Mouse (Mus musculus): ENCODE measurements around the gene Nox1. TPM values are rescaled to one million over a fixed set of nuclear protein-coding genes. Genes with fewer than 3 reads are reported as not detected.

Gene Nox1
- polyA plus RNA-seq, 1 experiment = 0.07 TPM

GRCm38 (mm10) chrX:134085453-134085852, 136.3 kb downstream of the Nox1 start:
- no peaks in the 10 kb centered on the region for H3K4me1 ChIP-seq (ENCODE audit: control insufficient read depth, insufficient read depth, insufficient read length)
- 92% methylated on average over 1 of the region's 1 CpGs for WGBS
- peaks cover 7% of the 10 kb centered on the region; the same call in 1 of the 2 replicates for H3K36me3 ChIP-seq (ENCODE audit: control insufficient read depth, insufficient read depth, low read length)
- no peak overlapping the region for H3K4me3 ChIP-seq (ENCODE audit: extremely low read depth, insufficient read depth, insufficient read length)
- no peak overlapping the region for H3K27ac ChIP-seq (ENCODE audit: insufficient read depth, low read length)
- H3K27me3 ChIP-seq (ENCODE audit: control insufficient read depth, insufficient read depth, low read length) = no peaks in the 10 kb centered on the region
- TF ChIP-seq CTCF (IDR thresholded peaks at IDR 0.05; ENCODE audit: extremely low read depth, insufficient read depth, insufficient read length, insufficient replicate concordance) (no peak), POLR2A (IDR thresholded peaks at IDR 0.05; ENCODE audit: low read depth, low read length) (no peak)
- DNase-seq (ENCODE audit: low read depth in 1 of 2, low spot score in 2 of 2) = no peak

- H3K4me1 ChIP-seq (ENCODE audit: control insufficient read depth, insufficient read depth, insufficient read length) = no peaks in the 10 kb centered on the region
- H3K36me3 ChIP-seq (ENCODE audit: control insufficient read depth, insufficient read depth, low read length) = no peaks in the 10 kb centered on the region; the same call in 1 of the 2 replicates
- 25% methylated on average over 10 of the region's 10 CpGs for WGBS
- H3K4me3 ChIP-seq (ENCODE audit: extremely low read depth, insufficient read depth, insufficient read length) = peak overlapping the region; percentile 83
- peak overlapping the region; percentile 94 for H3K27ac ChIP-seq (ENCODE audit: insufficient read depth, low read length)
- DNase-seq (ENCODE audit: low read depth in 1 of 2, low spot score in 2 of 2) = peak in 1 of 2 experiments; percentile 17
- TF ChIP-seq POLR2A (IDR thresholded peaks at IDR 0.05; ENCODE audit: low read depth, low read length) (no peak), CTCF (IDR thresholded peaks at IDR 0.05; ENCODE audit: extremely low read depth, insufficient read depth, insufficient read length, insufficient replicate concordance) (no peak)
- H3K27me3 ChIP-seq (ENCODE audit: control insufficient read depth, insufficient read depth, low read length) = no peaks in the 10 kb centered on the region
These were observed 162.0 kb downstream of the Nox1 start for GRCm38 (mm10) chrX:134059764-134060163.

- TF ChIP-seq POLR2A (IDR thresholded peaks at IDR 0.05; ENCODE audit: low read depth, low read length) = no peak; the same call in 1 of the 2 replicates
- no peak for TF ChIP-seq CTCF (IDR thresholded peaks at IDR 0.05; ENCODE audit: extremely low read depth, insufficient read depth, insufficient read length, insufficient replicate concordance)
- Histone ChIP-seq H3K27ac (ENCODE audit: insufficient read depth, low read length) (peak within 1 kb of the TSS; percentile 94), H3K4me1 (ENCODE audit: control insufficient read depth, insufficient read depth, insufficient read length) (no peaks in the 10 kb centered on the region), H3K4me3 (ENCODE audit: extremely low read depth, insufficient read depth, insufficient read length) (peak within 1 kb of the TSS; percentile 83), H3K27me3 (ENCODE audit: control insufficient read depth, insufficient read depth, low read length) (no peaks in the 10 kb centered on the region), H3K36me3 (ENCODE audit: control insufficient read depth, insufficient read depth, low read length) (no peaks in the 10 kb centered on the region; the same call in 1 of the 2 replicates)
- 25% methylated on average over 77 of the region's 77 CpGs for WGBS
- peak; percentile 73 to 90 for DNase-seq (ENCODE audit: low read depth in 1 of 2, low spot score in 2 of 2)
These were observed 162.6 kb downstream of the Nox1 start, which contains the start of gene Cstf2 for GRCm38 (mm10) chrX:134058987-134059712. TSS of gene Cstf2 (plus strand) at chrX:134059187.

- Histone ChIP-seq H3K27ac (ENCODE audit: insufficient read depth, low read length) (no peak overlapping the region), H3K27me3 (ENCODE audit: control insufficient read depth, insufficient read depth, low read length) (no peaks in the 10 kb centered on the region), H3K36me3 (ENCODE audit: control insufficient read depth, insufficient read depth, low read length) (no peaks in the 10 kb centered on the region; the same call in 1 of the 2 replicates), H3K4me1 (ENCODE audit: control insufficient read depth, insufficient read depth, insufficient read length) (no peaks in the 10 kb centered on the region), H3K4me3 (ENCODE audit: extremely low read depth, insufficient read depth, insufficient read length) (peak overlapping the region; percentile 83)
- no peak for DNase-seq (ENCODE audit: low read depth in 1 of 2, low spot score in 2 of 2)
- WGBS = 75% methylated on average over 14 of the region's 14 CpGs
- TF ChIP-seq POLR2A (IDR thresholded peaks at IDR 0.05; ENCODE audit: low read depth, low read length) = no peak
These were observed 163.5 kb downstream of the Nox1 start for GRCm38 (mm10) chrX:134058040-134058875.

GRCm38 (mm10) chrX:134056897-134057296, 164.9 kb downstream of the Nox1 start:
- no peaks in the 10 kb centered on the region for H3K4me1 ChIP-seq (ENCODE audit: control insufficient read depth, insufficient read depth, insufficient read length)
- H3K36me3 ChIP-seq (ENCODE audit: control insufficient read depth, insufficient read depth, low read length) = no peaks in the 10 kb centered on the region; the same call in 1 of the 2 replicates
- WGBS = 63% methylated on average over 2 of the region's 2 CpGs
- H3K27me3 ChIP-seq (ENCODE audit: control insufficient read depth, insufficient read depth, low read length) = no peaks in the 10 kb centered on the region
- no peak overlapping the region for H3K4me3 ChIP-seq (ENCODE audit: extremely low read depth, insufficient read depth, insufficient read length)
- H3K27ac ChIP-seq (ENCODE audit: insufficient read depth, low read length) = no peak overlapping the region
- DNase-seq (ENCODE audit: low read depth in 1 of 2, low spot score in 2 of 2) = no peak
- TF ChIP-seq CTCF (IDR thresholded peaks at IDR 0.05; ENCODE audit: extremely low read depth, insufficient read depth, insufficient read length, insufficient replicate concordance) (no peak), POLR2A (IDR thresholded peaks at IDR 0.05; ENCODE audit: low read depth, low read length) (no peak)

GRCm38 (mm10) chrX:134048994-134049393, 172.8 kb downstream of the Nox1 start:
- TF ChIP-seq POLR2A (IDR thresholded peaks at IDR 0.05; ENCODE audit: low read depth, low read length) = no peak
- TF ChIP-seq CTCF (IDR thresholded peaks at IDR 0.05; ENCODE audit: extremely low read depth, insufficient read depth, insufficient read length, insufficient replicate concordance) = no peak
- no peak overlapping the region for H3K27ac ChIP-seq (ENCODE audit: insufficient read depth, low read length)
- no peaks in the 10 kb centered on the region for H3K4me1 ChIP-seq (ENCODE audit: control insufficient read depth, insufficient read depth, insufficient read length)
- WGBS = 74% methylated on average over 1 of the region's 1 CpGs
- H3K4me3 ChIP-seq (ENCODE audit: extremely low read depth, insufficient read depth, insufficient read length) = no peak overlapping the region
- DNase-seq (ENCODE audit: low read depth in 1 of 2, low spot score in 2 of 2) = no peak
- H3K36me3 ChIP-seq (ENCODE audit: control insufficient read depth, insufficient read depth, low read length) = no peaks in the 10 kb centered on the region
- no peaks in the 10 kb centered on the region for H3K27me3 ChIP-seq (ENCODE audit: control insufficient read depth, insufficient read depth, low read length)

Other genes with a start within 250 kb of the Nox1 start
- gene Sytl4, start 240.1 kb downstream of the Nox1 start, polyA plus RNA-seq (2012; rRNA removed) = 0.35 and 0.44 TPM in 2 replicates
- 11.8 and 17.2 TPM in 2 replicates for gene Cstf2, start 162.8 kb downstream of the Nox1 start, polyA plus RNA-seq (2012; rRNA removed)
- gene Xkrx, start 59.9 kb downstream of the Nox1 start, polyA plus RNA-seq (2012; rRNA removed) = 6.0 and 8.9 TPM in 2 replicates
- gene Arl13a, start 34.5 kb downstream of the Nox1 start, polyA plus RNA-seq (2012; rRNA removed) = not detected in 2 replicates
- 4.5 and 5.9 TPM in 2 replicates for gene Trmt2b, start 55.0 kb upstream of the Nox1 start, polyA plus RNA-seq (2012; rRNA removed)
- gene Tmem35a, start 73.3 kb upstream of the Nox1 start, polyA plus RNA-seq (2012; rRNA removed) = 3.4 and 5.7 TPM in 2 replicates
- gene Cenpi, start 86.1 kb upstream of the Nox1 start, polyA plus RNA-seq (2012; rRNA removed) = 0.53 and 0.76 TPM in 2 replicates
- 0.06 and 0.09 TPM in 2 replicates for gene Drp2, start 182.6 kb upstream of the Nox1 start, polyA plus RNA-seq (2012; rRNA removed)

Data from spleen, adult 2 months (tissue).